Mouse (Mus musculus) lung, embryonic 16.5 days (tissue): Measurements from ENCODE around the gene Suv39h2. TPM values are rescaled to one million over a fixed set of nuclear protein-coding genes. Genes with fewer than 3 reads are reported as not detected.

Source experiments
- ATAC-seq: fragments of 200-750 bp; cut with Nextera tagmentation; 2 replicates; pipeline ENCODE4 v1.8.0; 2017; ENCODE audit warnings: low read depth, mild to moderate bottlenecking, moderate library complexity
- H3K27ac ChIP-seq: fragments of 300-500 bp; sonication (generic); 2 replicates; pipeline ENCODE4 v1.5.1; 2014; ENCODE audit warnings: mild to moderate bottlenecking, control low read depth, low read length
- H3K27me3 ChIP-seq: fragments of 300-500 bp; sonication (generic); 2 replicates; pipeline ENCODE4 v1.6.1; 2014; ENCODE audit warnings: low read depth, low read length, mixed read lengths; ENCODE audit not compliant: control insufficient read depth, insufficient read depth
- H3K36me3 ChIP-seq: fragments of 300-500 bp; sonication (generic); 2 replicates; pipeline ENCODE4 v1.6.1; 2014; ENCODE audit warnings: low read length; ENCODE audit not compliant: control insufficient read depth, insufficient read depth
- H3K4me1 ChIP-seq: fragments of 300-500 bp; sonication (generic); replicated peaks from 2 replicates; pipeline ENCODE4 v1.6.1; 2014; ENCODE audit warnings: low read length, mixed read lengths; ENCODE audit not compliant: control insufficient read depth, insufficient read depth
- H3K4me2 ChIP-seq: fragments of 300-500 bp; sonication (generic); 2 replicates; pipeline ENCODE4 v1.6.1; 2014; ENCODE audit warnings: low read depth, low read length, control low read depth
- H3K4me3 ChIP-seq: fragments of 300-500 bp; sonication (generic); 2 replicates; pipeline ENCODE4 v1.5.1; 2014; ENCODE audit warnings: mild to moderate bottlenecking, low read length, control low read depth
- H3K9ac ChIP-seq: fragments of 300-500 bp; sonication (generic); 2 replicates; pipeline ENCODE4 v1.6.1; 2014; ENCODE audit warnings: low read length, control low read depth
- H3K9me3 ChIP-seq: fragments of 300-500 bp; sonication (generic); 2 replicates; pipeline ENCODE4 v1.6.1; 2016; ENCODE audit warnings: low read length; ENCODE audit not compliant: control insufficient read depth
- WGBS: fragments of 180-500 bp; shearing (Covaris S2); extraction: QIAGEN DNeasy Blood & Tissue Kit; methylation state at CpG from one replicate; pipeline ENCODE4 v1.1.7; 2014; 5-methylcytosine and 5-hydroxymethylcytosine counted together
- polyA plus RNA-seq: library from polyadenylated mRNA; unstranded; fragments of >200 nt; fragmentation: Nextera tagmentation; extraction: Ambion mirVana; gene quantifications from 2 replicates; pipeline ENCODE4 v1.2.1, GENCODE M21; 2015

The Suv39h2 gene
- polyA plus RNA-seq, 1 experiment from 2014 or later: 13.5 TPM

- no peaks in the 10 kb centered on the region for H3K4me1 ChIP-seq
- H3K36me3 ChIP-seq: no peaks in the 10 kb centered on the region
- no peaks in the 10 kb centered on the region for H3K9me3 ChIP-seq
- H3K27me3 ChIP-seq: no peaks in the 10 kb centered on the region
- H3K9ac ChIP-seq: no peak overlapping the region
- no peak for ATAC-seq
- WGBS: 55% methylated on average over 7 of the region's 7 CpGs
- no peak overlapping the region for H3K27ac ChIP-seq
- H3K4me2 ChIP-seq: no peak overlapping the region
- no peak overlapping the region for H3K4me3 ChIP-seq
Measured at GRCm38 (mm10) chr2:3407756-3408155, 67.1 kb downstream of the Suv39h2 start.

- Histone ChIP-seq H3K27ac (no peak overlapping the region), H3K9ac (no peak overlapping the region), H3K27me3 (no peaks in the 10 kb centered on the region), H3K36me3 (no peaks in the 10 kb centered on the region), H3K4me2 (no peak overlapping the region), H3K4me1 (no peaks in the 10 kb centered on the region), H3K9me3 (no peaks in the 10 kb centered on the region), H3K4me3 (no peak overlapping the region)
- WGBS: 77% methylated on average over 4 of the region's 4 CpGs
- no peak for ATAC-seq
Measured at GRCm38 (mm10) chr2:3405981-3406380, 68.8 kb downstream of the Suv39h2 start.

Other genes with a start within 250 kb of the Suv39h2 start
- 38.8 and 42.5 TPM in 2 replicates for gene Nmt2, start 190.8 kb downstream of the Suv39h2 start, polyA plus RNA-seq
- 16.2 and 17.6 TPM in 2 replicates for gene Rpp38, start 142.4 kb downstream of the Suv39h2 start, polyA plus RNA-seq
- gene Acbd7, start 138.9 kb downstream of the Suv39h2 start, polyA plus RNA-seq: 1.3 and 2.3 TPM in 2 replicates
- gene Olah, start 77.8 kb downstream of the Suv39h2 start, polyA plus RNA-seq: not detected in 2 replicates
- gene Meig1, start 52.4 kb downstream of the Suv39h2 start, polyA plus RNA-seq: 30.4 and 34.8 TPM in 2 replicates
- 6.6 and 7.3 TPM in 2 replicates for gene Dclre1c, start 50.9 kb downstream of the Suv39h2 start, polyA plus RNA-seq
- gene Gm45902, start 37.8 kb upstream of the Suv39h2 start, polyA plus RNA-seq: 5.1 and 5.2 TPM in 2 replicates
- 98.6 and 107 TPM in 2 replicates for gene Hspa14, start 37.8 kb upstream of the Suv39h2 start, polyA plus RNA-seq
- gene Cdnf, start 38.0 kb upstream of the Suv39h2 start, polyA plus RNA-seq: 0.18 and 0.25 TPM in 2 replicates
- 29.7 and 33.3 TPM in 2 replicates for gene Fam107b, start 95.5 kb upstream of the Suv39h2 start, polyA plus RNA-seq